Mouse (Mus musculus) thymus, adult 2 months (tissue): ENCODE measurements around the gene Cpeb1. TPM values are rescaled to one million over a fixed set of nuclear protein-coding genes. Genes with fewer than 3 reads are reported as not detected.

Experiments
- DNase-seq: peaks from one replicate; pipeline ENCODE4 v3.0.0; 2021
- H3K27ac ChIP-seq: fragments of 200-500 bp; 2 replicates; pipeline ENCODE4 v1.5.1; 2012; ENCODE audit warnings: low read length, control low read depth; ENCODE audit not compliant: control insufficient read depth, insufficient read depth
- H3K27me3 ChIP-seq: fragments of 200-500 bp; 2 replicates; pipeline ENCODE4 v1.6.1; 2012; ENCODE audit warnings: mild to moderate bottlenecking, low read length, moderate library complexity, mixed read lengths; ENCODE audit not compliant: control insufficient read depth, insufficient read depth
- H3K36me3 ChIP-seq: fragments of 200-500 bp; 2 replicates; pipeline ENCODE4 v1.6.1; 2012; ENCODE audit warnings: mild to moderate bottlenecking, low read length, moderate library complexity; ENCODE audit not compliant: control insufficient read depth, insufficient read depth
- H3K4me1 ChIP-seq: fragments of 200-500 bp; replicated peaks from 2 replicates; pipeline ENCODE4 v1.6.1; 2012; ENCODE audit warnings: low read length; ENCODE audit not compliant: control insufficient read depth, insufficient read depth
- H3K4me3 ChIP-seq: fragments of 200-500 bp; 2 replicates; pipeline ENCODE4 v1.5.1; 2012; ENCODE audit warnings: mild to moderate bottlenecking, low read length, control low read depth, moderate library complexity; ENCODE audit not compliant: control insufficient read depth, insufficient read depth
- CTCF ChIP-seq: fragments of 200-500 bp; IDR thresholded peaks from 2 replicates; pipeline ENCODE4 v1.5.1; 2012; ENCODE audit warnings: mild to moderate bottlenecking, control low read depth, low read length, moderate library complexity, borderline replicate concordance; ENCODE audit not compliant: control insufficient read depth, poor library complexity, insufficient read depth; ENCODE audit errors: extremely low read depth
- POLR2A ChIP-seq: fragments of 200-500 bp; IDR thresholded peaks from 2 replicates; pipeline ENCODE4 v1.6.1; 2012; ENCODE audit warnings: mild to moderate bottlenecking, low read length, control low read depth, moderate library complexity; ENCODE audit not compliant: control insufficient read depth, poor library complexity, insufficient read depth; ENCODE audit errors: extremely low read depth
- WGBS: fragments of 180-500 bp; shearing (Covaris S2); methylation state at CpG from one replicate; pipeline ENCODE4 v1.1.7; 2018; 5-methylcytosine and 5-hydroxymethylcytosine counted together
- polyA plus RNA-seq: library from polyadenylated mRNA; depleted of rRNA; stranded (reverse); fragments of >200 nt; gene quantifications from 2 replicates; pipeline ENCODE4 v1.2.3, GENCODE M21; 2012

Cpeb1 gene
- polyA plus RNA-seq, 1 experiment, result 13.5 TPM

DNA sequence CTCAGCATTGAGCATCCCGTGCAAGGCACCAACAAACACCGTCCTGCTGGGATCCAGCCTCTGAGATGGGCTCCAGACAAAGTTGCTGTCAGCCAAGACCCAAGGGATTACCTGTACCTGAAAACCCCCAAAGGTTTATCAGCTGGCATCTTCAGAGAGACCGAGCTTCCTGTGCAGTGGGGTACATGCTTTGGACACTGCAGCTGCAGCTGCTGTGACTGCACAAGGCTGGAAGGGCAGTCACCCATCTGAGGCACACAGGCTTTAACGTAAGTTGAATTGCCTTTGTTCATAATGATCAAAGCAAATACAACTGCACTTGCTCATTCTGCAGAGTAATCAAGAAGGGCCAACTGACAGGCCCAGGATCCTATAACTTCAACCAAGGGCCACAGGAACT, 103.4 kb downstream of the Cpeb1 start:
- H3K4me3 ChIP-seq, result no peak overlapping the region
- no peaks in the 10 kb centered on the region for H3K36me3 ChIP-seq
- peak; percentile 25 for DNase-seq
- no peaks in the 10 kb centered on the region for H3K27me3 ChIP-seq
- H3K4me1 ChIP-seq, result peaks cover 19% of the 10 kb centered on the region
- TF ChIP-seq CTCF (no peak), POLR2A (no peak)
- H3K27ac ChIP-seq, result peak overlapping the region; percentile 78
- 48% methylated on average over 4 of the region's 4 CpGs for WGBS

DNA sequence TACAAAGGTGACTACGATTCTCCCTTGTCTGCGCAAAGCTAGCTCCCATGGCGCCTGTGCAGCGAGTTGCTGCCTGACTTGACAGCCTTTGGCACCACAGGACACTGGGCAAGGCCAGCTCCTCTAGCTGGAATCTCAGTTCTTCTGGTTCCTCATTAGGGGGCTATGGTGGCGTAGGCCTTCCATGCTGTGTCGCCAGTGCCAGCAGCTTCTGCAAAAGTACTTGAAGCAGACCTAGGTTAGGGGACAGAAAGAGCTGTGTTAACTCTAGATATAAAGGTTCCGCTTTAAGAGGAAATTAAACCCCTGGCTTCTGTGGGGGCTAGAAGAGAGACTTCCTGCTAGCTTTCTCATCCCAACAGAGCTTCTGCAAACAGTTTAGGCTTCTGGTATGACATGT, 107.1 kb downstream of the Cpeb1 start:
- Histone ChIP-seq H3K4me1 (peaks cover 28% of the 10 kb centered on the region), H3K27ac (peak overlapping the region; percentile 69; the same call in 1 of the 2 replicates), H3K4me3 (no peak overlapping the region), H3K36me3 (peaks cover 8% of the 10 kb centered on the region), H3K27me3 (no peaks in the 10 kb centered on the region)
- TF ChIP-seq CTCF, result no peak
- TF ChIP-seq POLR2A, result no peak
- WGBS, result 66% methylated on average over 7 of the region's 7 CpGs
- no peak for DNase-seq

DNA sequence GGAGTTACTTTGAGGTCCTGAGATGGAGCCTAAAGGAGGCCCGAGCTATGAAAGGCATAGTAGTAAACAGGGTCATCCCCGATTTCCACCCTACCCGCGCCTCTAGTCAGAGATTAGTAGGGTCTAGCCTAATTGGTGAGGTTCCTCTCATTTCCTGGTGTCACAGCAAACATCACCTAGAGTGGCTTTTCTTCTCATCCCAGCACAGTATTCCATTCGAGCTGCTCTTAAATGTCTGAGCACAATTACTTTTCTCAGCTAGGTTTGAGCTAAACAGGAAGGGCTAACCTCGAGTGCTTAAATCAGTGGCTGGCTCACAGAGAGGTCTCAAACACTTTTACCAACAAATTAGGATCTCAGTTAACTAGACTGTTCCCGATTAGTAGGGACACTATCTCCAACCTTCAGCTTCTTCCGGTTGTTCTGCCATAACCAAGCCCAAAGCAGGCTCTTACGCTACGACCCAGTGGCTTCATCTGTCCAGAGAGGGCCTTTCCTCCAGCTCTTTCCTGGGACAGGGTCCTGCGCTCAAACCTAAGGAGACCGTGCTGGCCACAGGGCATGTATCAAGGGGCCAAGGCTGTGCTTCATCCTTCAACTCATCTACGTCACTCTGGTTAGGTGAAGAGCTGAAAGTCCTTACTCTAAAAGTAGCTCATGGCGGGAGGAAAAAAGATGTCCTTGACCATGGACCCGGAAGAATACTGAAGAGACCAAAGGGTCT, 109.7 kb downstream of the Cpeb1 start:
- H3K4me1 ChIP-seq, result peaks cover 20% of the 10 kb centered on the region
- H3K36me3 ChIP-seq, result peaks cover 18% of the 10 kb centered on the region
- H3K4me3 ChIP-seq, result peak overlapping the region; percentile 34
- TF ChIP-seq POLR2A (no peak; the same call in 1 of the 2 replicates), CTCF (no peak)
- DNase-seq, result no peak
- no peaks in the 10 kb centered on the region for H3K27me3 ChIP-seq
- 63% methylated on average over 15 of the region's 15 CpGs for WGBS
- peak overlapping the region; percentile 47; the same call in 1 of the 2 replicates for H3K27ac ChIP-seq

DNA sequence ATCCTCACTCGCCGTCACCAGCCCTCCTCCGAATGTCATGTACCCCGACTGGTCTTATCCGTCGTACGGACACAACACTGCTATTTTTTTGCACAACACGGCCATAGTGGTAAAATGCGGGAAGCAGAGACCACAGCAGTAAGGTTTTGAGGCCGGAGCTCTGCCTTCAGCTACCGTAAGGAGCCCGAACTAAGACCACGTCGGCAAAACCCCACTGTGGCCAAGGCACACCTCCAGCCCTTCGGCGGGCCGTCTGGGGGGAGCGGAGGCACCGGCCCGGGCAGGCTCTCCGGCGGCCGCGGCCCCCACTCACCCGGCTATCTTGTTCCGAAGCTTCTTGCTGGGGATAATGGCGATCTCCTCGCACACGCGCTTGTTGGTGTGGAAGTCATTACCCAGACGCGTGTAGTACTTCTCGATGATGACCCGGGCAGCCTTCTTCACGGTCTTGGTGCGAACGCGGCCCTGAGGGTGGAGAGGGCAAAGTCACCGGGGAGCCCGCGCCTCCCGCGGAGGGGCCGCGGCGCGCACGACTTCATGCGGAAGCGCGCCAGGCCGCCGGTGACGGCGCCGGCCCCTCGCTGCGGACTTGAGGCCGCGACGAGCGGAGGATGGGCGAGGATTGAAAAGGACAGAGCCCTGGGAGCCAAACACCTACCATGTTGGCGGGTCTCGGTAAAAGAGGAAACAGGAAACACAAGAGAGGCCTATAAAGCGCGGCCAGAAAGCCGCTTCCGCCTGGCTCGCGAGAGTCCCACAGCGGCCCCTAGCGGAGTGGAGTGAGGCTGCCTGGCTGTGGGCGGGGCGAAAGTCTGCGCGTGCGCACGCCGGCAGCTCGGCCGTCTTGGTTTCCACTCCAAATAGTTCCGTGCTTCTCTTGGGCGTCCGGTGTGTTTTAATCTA, 110.5 kb downstream of the Cpeb1 start, which contains the start of gene Rps17:
TSS of gene Rps17 (minus strand) at position 711 of the 903 bp plus-strand sequence.
- TF ChIP-seq CTCF (peak; percentile 93), POLR2A (peak; percentile 67; the same call in 1 of the 2 replicates)
- WGBS, result under 1% methylated on average over 85 of the region's 85 CpGs
- peaks cover 19% of the 10 kb centered on the region for H3K4me1 ChIP-seq
- H3K36me3 ChIP-seq, result peaks cover 18% of the 10 kb centered on the region
- no peaks in the 10 kb centered on the region for H3K27me3 ChIP-seq
- H3K4me3 ChIP-seq, result peak within 1 kb of the TSS; percentile 96
- peak; percentile 97 for DNase-seq
- H3K27ac ChIP-seq, result peak within 1 kb of the TSS; percentile 47; the same call in 1 of the 2 replicates

DNA sequence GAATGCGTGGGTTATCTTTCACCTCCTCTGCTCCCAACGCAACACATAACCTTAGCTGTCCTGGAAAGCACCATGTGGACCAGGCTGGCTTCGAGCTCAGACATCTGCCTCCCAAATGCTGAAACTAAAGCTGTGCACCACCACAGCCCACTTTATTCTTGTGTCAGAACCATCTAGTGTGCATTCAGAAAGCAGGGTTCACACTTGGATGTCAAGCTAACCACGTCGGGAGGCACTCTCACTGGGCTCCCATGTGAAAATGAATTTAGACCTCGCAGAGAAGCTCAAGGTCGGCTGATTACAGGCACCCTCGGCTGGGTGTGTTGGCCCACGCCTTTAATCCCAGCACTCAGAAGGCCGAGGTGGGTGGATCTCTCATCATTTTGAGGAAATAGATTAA, 111.4 kb downstream of the Cpeb1 start:
- TF ChIP-seq CTCF (no peak), POLR2A (no peak)
- no peaks in the 10 kb centered on the region for H3K27me3 ChIP-seq
- peaks cover 23% of the 10 kb centered on the region for H3K36me3 ChIP-seq
- no peak overlapping the region for H3K27ac ChIP-seq
- WGBS, result 12% methylated on average over 10 of the region's 10 CpGs
- peaks cover 19% of the 10 kb centered on the region for H3K4me1 ChIP-seq
- peak overlapping the region; percentile 96 for H3K4me3 ChIP-seq
- no peak for DNase-seq

DNA sequence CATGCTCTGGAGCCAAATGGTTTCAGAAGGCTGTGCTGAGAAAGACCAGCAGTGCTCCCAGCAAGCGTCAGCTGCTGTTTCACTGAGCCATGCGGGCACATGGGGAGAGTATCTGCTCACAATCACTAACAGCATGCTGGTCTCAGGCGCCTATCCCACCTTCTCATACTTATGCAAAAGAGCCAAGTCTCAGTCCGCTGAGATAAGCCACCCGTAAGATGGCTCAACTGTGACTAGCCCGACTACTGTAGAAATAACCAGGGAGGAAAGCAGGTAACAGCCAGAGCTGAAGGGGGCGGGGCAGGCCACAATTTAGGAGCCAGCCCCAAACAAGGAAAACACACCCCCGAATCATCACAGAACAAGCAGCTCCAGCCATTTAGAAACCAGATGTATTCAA, 111.9 kb downstream of the Cpeb1 start:
- 62% methylated on average over 8 of the region's 8 CpGs for WGBS
- peak overlapping the region; percentile 96; the same call in 1 of the 2 replicates for H3K4me3 ChIP-seq

More for the DNA sequence above, 111.9 kb downstream of the Cpeb1 start:
- Histone ChIP-seq H3K27ac (no peak overlapping the region), H3K36me3 (peaks cover 23% of the 10 kb centered on the region), H3K4me1 (peaks cover 19% of the 10 kb centered on the region), H3K27me3 (no peaks in the 10 kb centered on the region)
- TF ChIP-seq CTCF, result no peak
- TF ChIP-seq POLR2A, result no peak
- DNase-seq, result no peak
